Mouse (Mus musculus) stomach, postnatal 0 days (tissue): ENCODE results near the gene Dis3l2. TPM values are rescaled to one million over a fixed set of nuclear protein-coding genes. Genes with fewer than 3 reads are reported as not detected.

Source experiments
- ATAC-seq: fragments of 200-750 bp; cut with Nextera tagmentation; 2 replicates; pipeline ENCODE4 v1.8.0; 2017; ENCODE audit not compliant: low FRiP score, low TSS enrichment
- DNase-seq: peaks from one replicate; pipeline ENCODE4 v3.0.0-alpha.2; 2016; ENCODE audit warnings: low spot score
- H3K27ac ChIP-seq: fragments of 300-500 bp; sonication (generic); replicated peaks from 2 replicates; pipeline ENCODE4 v1.5.1; 2014; ENCODE audit warnings: mild to moderate bottlenecking, control low read depth
- H3K27me3 ChIP-seq: fragments of 300-500 bp; sonication (generic); 2 replicates; pipeline ENCODE4 v1.6.1; 2014; ENCODE audit warnings: low read length; ENCODE audit not compliant: control insufficient read depth, insufficient read depth
- H3K36me3 ChIP-seq: fragments of 300-500 bp; sonication (generic); 2 replicates; pipeline ENCODE4 v1.6.1; 2014; ENCODE audit warnings: low read length, mixed read lengths; ENCODE audit not compliant: control insufficient read depth, insufficient read depth
- H3K4me1 ChIP-seq: fragments of 300-500 bp; sonication (generic); replicated peaks from 2 replicates; pipeline ENCODE4 v1.6.1; 2014; ENCODE audit warnings: antibody characterized with exemption; ENCODE audit not compliant: control insufficient read depth, insufficient read depth
- H3K4me2 ChIP-seq: fragments of 300-500 bp; sonication (generic); replicated peaks from 2 replicates; pipeline ENCODE4 v1.6.1; 2014; ENCODE audit warnings: low read depth, mild to moderate bottlenecking, control low read depth, moderate library complexity
- H3K4me3 ChIP-seq: fragments of 300-500 bp; sonication (generic); 2 replicates; pipeline ENCODE4 v1.5.1; 2014; ENCODE audit warnings: low read depth, low read length, control low read depth
- H3K9ac ChIP-seq: fragments of 300-500 bp; sonication (generic); 2 replicates; pipeline ENCODE4 v1.6.1; 2014; ENCODE audit warnings: mild to moderate bottlenecking, low read length, control low read depth, mixed read lengths
- H3K9me3 ChIP-seq: fragments of 300-500 bp; sonication (generic); 2 replicates; pipeline ENCODE4 v1.6.1; 2016; ENCODE audit warnings: low read length; ENCODE audit not compliant: control insufficient read depth
- CTCF ChIP-seq: IDR thresholded peaks from 2 replicates; pipeline ENCODE4 v1.5.1; 2016; ENCODE audit warnings: antibody characterized with exemption, low read depth, mild to moderate bottlenecking, moderate library complexity
- EP300 ChIP-seq: optimal IDR thresholded peaks from 2 replicates; pipeline ENCODE3; 2016; ENCODE audit warnings: antibody characterized with exemption
- WGBS: fragments of 180-500 bp; shearing (Covaris S2); extraction: QIAGEN DNeasy Blood & Tissue Kit; methylation state at CpG from one replicate; pipeline ENCODE4 v1.1.7; 2014; 5-methylcytosine and 5-hydroxymethylcytosine counted together
- polyA plus RNA-seq: library from polyadenylated mRNA; unstranded; fragments of >200 nt; fragmentation: Nextera tagmentation; extraction: Ambion mirVana; gene quantifications from 2 replicates; pipeline ENCODE4 v1.2.1, GENCODE M21; 2015

Gene Dis3l2
- 12.3 and 13.4 TPM in 2 replicates for polyA plus RNA-seq

DNA sequence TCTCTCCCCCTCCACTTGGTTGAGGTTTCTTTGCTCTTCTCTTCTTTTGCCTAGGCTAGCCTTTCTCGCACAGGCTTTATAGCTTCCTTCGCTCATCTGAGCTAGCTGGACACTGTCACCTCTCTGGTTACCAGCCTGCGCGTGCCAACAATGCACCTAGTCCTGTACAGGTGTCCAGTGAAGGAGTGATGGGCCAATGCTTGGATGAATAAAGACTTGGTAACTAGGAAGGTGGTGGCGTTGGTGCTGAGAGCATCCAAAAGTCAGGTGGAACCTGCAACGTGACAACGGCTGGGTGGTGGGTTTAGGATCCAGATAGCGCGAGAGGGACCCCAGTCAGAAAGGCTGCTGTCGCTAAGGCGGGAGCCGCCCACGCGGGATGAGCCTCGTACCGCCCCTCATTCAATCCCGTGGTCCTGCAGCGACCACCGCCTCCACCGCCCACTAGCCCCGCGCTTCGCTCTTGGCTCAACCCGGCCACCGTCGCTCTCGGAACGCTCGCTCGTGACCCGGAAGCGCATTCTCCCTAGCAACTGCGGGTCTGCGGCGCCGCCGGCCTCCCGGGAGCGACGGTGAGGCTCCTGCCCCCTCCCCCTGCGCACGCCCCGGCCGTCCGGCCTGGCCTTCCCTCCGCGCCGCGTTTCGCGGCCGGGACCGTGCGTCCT, at the start of gene Dis3l2:
Dis3l2 (plus strand) TSS at position 509 of the 665 bp plus-strand sequence.
- peak; percentile 93 for ATAC-seq
- H3K36me3 ChIP-seq, result no peaks in the 10 kb centered on the region
- no peaks in the 10 kb centered on the region for H3K4me1 ChIP-seq
- H3K4me3 ChIP-seq, result peak within 1 kb of the TSS; percentile 91
- peak; percentile 88 for DNase-seq
- H3K9ac ChIP-seq, result peak within 1 kb of the TSS; percentile 92
- no peaks in the 10 kb centered on the region for H3K27me3 ChIP-seq
- peak within 1 kb of the TSS; percentile 90 for H3K27ac ChIP-seq
- TF ChIP-seq EP300 (no peak), CTCF (no peak; the same call in 1 of the 2 replicates)
- 3% methylated on average over 41 of the region's 54 CpGs for WGBS
- peak within 1 kb of the TSS; percentile 85 for H3K4me2 ChIP-seq
- H3K9me3 ChIP-seq, result no peaks in the 10 kb centered on the region

GRCm38 (mm10) chr1:86657071-86657470, 46.5 kb upstream of the Dis3l2 start:
- Histone ChIP-seq H3K9me3 (no peaks in the 10 kb centered on the region), H3K9ac (no peak overlapping the region), H3K27ac (no peak overlapping the region), H3K4me2 (no peak overlapping the region), H3K4me3 (no peak overlapping the region), H3K27me3 (no peaks in the 10 kb centered on the region), H3K4me1 (no peaks in the 10 kb centered on the region), H3K36me3 (no peaks in the 10 kb centered on the region)
- WGBS, result 74% methylated on average over 5 of the region's 5 CpGs
- DNase-seq (no peak), ATAC-seq (no peak)
- TF ChIP-seq EP300, result no peak
- no peak for TF ChIP-seq CTCF

- Histone ChIP-seq H3K9me3 (no peaks in the 10 kb centered on the region), H3K4me1 (peaks cover 3% of the 10 kb centered on the region; the same call in 1 of the 2 replicates), H3K27me3 (0 out of 2 replicates have a peak, but pooled peaks cover 2% of the 10 kb centered on the region), H3K27ac (no peak overlapping the region), H3K4me2 (no peak overlapping the region), H3K4me3 (no peak overlapping the region), H3K36me3 (no peaks in the 10 kb centered on the region), H3K9ac (no peak overlapping the region)
- DNase-seq (no peak), ATAC-seq (no peak)
- 68% methylated on average over 2 of the region's 2 CpGs for WGBS
- TF ChIP-seq EP300 (no peak), CTCF (no peak)
Observed at GRCm38 (mm10) chr1:86665091-86665490, 38.5 kb upstream of the Dis3l2 start.

DNA sequence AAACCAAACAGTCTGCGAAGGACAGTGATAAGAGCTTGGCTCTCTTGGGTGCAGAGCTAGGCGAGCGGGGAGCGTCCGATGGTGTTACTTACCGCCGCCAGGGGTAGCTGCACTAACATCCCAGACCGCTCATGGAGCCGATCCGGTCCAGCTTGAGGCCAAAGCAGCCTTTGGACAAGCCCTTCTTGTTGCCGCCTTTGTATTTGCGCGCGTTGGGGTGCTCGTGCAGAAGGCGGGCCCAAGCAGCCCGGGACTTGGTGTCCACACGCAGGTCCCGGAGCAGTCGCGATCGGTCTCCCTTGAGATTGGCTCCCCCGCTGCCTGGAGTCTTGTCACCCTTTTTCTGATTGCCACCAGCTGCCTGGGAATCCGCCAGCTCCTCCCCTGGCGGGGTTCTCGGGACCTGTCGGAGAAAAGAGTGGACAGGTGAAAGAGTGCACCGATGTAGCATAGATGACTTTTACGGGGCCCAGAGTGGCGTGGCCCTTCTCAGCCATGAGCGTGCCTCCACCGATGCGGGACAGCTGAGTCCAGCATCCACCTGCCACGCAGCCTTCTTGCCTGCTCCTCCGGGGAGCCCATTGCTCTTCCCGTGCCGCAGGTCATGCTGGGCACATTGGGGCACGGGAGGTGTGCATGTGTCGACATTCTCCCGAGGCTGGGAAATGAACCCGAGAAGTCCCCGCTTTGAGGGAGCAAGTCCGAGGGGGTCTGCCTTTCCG, 33.9 kb upstream of the Dis3l2 start:
- Histone ChIP-seq H3K36me3 (no peaks in the 10 kb centered on the region), H3K27me3 (peaks cover 2% of the 10 kb centered on the region; the same call in 1 of the 2 replicates), H3K9me3 (no peaks in the 10 kb centered on the region), H3K27ac (no peak overlapping the region), H3K4me2 (peak overlapping the region; percentile 88), H3K9ac (peak overlapping the region; percentile 36), H3K4me1 (peaks cover 4% of the 10 kb centered on the region; the same call in 1 of the 2 replicates), H3K4me3 (peak overlapping the region; percentile 48)
- no peak for TF ChIP-seq EP300
- peak; percentile 93 for TF ChIP-seq CTCF
- ATAC-seq (peak; percentile 87), DNase-seq (peak; percentile 82)
- under 1% methylated on average over 43 of the region's 44 CpGs for WGBS

DNA sequence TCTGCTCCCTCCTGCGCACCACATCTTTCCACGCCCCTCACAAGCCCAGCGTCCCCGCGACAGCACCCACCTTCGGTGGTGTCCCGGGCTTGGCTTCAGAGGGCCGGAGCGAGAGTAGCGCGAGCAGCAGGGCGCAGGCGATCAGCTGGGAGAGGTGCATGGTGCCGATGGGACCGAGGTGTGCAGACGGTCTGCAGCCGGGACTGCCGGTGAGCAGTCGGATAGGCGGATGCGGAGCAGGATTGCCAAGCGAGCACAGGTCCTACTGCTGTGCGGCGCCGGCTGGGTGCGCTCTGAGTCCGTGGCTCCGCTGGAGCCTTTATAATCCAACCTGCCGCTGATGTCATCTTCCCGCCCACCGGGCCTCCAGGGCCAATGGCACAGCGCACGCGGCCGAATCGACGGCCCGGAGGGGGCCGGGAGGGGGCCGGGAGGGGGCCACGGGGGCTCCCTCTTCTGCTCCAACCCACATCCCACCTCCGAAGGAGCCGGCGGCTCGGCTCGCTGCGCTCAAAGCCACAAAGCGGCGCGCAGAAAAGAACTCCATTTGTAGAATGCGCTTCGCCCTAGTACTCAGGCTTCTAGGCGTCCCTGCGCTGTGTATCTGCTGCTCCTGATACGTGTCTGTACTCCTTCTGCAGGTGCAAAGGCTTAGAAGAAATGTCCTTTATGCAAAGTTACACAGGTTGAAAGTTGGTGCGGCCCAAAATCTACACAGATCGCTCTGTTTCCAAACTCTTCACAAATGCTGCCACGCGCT, 33.1 kb upstream of the Dis3l2 start, which contains the start of gene Nppc:
Nppc (minus strand) TSS at position 293 of the 760 bp plus-strand sequence.
- H3K4me1 ChIP-seq, result peaks cover 4% of the 10 kb centered on the region; the same call in 1 of the 2 replicates
- H3K4me2 ChIP-seq, result peak within 1 kb of the TSS; percentile 88
- no peaks in the 10 kb centered on the region for H3K36me3 ChIP-seq
- no peaks in the 10 kb centered on the region for H3K9me3 ChIP-seq
- DNase-seq (peak; percentile 83), ATAC-seq (peak; percentile 90)
- no peak within 1 kb of the TSS for H3K27ac ChIP-seq
- WGBS, result 3% methylated on average over 58 of the region's 59 CpGs
- H3K27me3 ChIP-seq, result peaks cover 2% of the 10 kb centered on the region; the same call in 1 of the 2 replicates
- H3K9ac ChIP-seq, result peak within 1 kb of the TSS; percentile 36
- no peak for TF ChIP-seq EP300
- peak; percentile 73 for TF ChIP-seq CTCF
- H3K4me3 ChIP-seq, result peak within 1 kb of the TSS; percentile 48
